Mouse (Mus musculus): ENCODE data around the gene Opcml.

GRCm38 (mm10) chr9:28571682-28572081, 781.1 kb downstream of the Opcml start:
- no peak for TF ChIP-seq CTCF (IDR thresholded peaks at IDR 0.05; ENCODE audit: extremely low read depth, insufficient read depth, insufficient read length, insufficient replicate concordance)
- TF ChIP-seq POLR2A (IDR thresholded peaks at IDR 0.05; ENCODE audit: low read depth, low read length), result no peak

Measured in spleen, adult 2 months (tissue).